15 mouse cellular contexts compared by ENCODE assay signal in genomic region chr2:174445018-174445417, GRCm38 (mm10). TPM values are rescaled to one million over a fixed set of nuclear protein-coding genes. Genes with fewer than 3 reads are reported as not detected.
"Had no signal": no experiment of that assay in that cellular context is flagged by ENCODE, and none has a peak within 500 bp of the region (broad histone marks: within the 10 kb centered on the region; RNA-seq: fewer than 3 reads in every experiment).

No protein-coding gene starts in this region.

- H3K27me3 ChIP-seq: neural tube, embryonic 12.5 days had no signal

- H3K9me3 ChIP-seq: midbrain, embryonic 10.5 days; neural tube, embryonic 12.5 days had no signal

- H3K36me3 ChIP-seq: midbrain, embryonic 10.5 days; neural tube, embryonic 12.5 days had no signal

- H3K27ac ChIP-seq: liver, embryonic 14.5 days; neural tube, embryonic 12.5 days had no signal

- DNase-seq: lung, adult 18-20 months; lung, embryonic 14.5 days; lung, postnatal 10 days; lung, postnatal 4 days; midbrain, embryonic 14.5 days; right cerebral cortex, postnatal 25 days; right cerebral cortex, postnatal 4 days; spleen, adult 18-20 months; thymus, adult 18-20 months; thymus, postnatal 14 days; thymus, postnatal 36 days had no signal

- H3K9ac ChIP-seq: liver, embryonic 14.5 days; lung, embryonic 14.5 days; neural tube, embryonic 12.5 days had no signal

- H3K4me3 ChIP-seq: midbrain, embryonic 10.5 days; neural tube, embryonic 12.5 days had no signal

- H3K4me2 ChIP-seq: lung, embryonic 14.5 days; neural tube, embryonic 12.5 days had no signal

RNA-seq across cellular contexts. Expression of gene Tubb1, which starts 5.5 kb away (rescaled TPM):
- polyA plus RNA-seq: small intestine, adult 2 months had no signal
